In genomic region chr7:140949824-140950530, GRCm38 (mm10) we compare ENCODE assay signal across 13 mouse cellular contexts. TPM values are rescaled to one million over a fixed set of nuclear protein-coding genes. Genes with fewer than 3 reads are reported as not detected.
DNase-seq lines count a peak whose midpoint lies in the region; ATAC-seq and TF ChIP-seq lines count a peak whose summit lies in the region.
"Had no signal": no experiment of that assay in that cellular context is flagged by ENCODE, and none has a peak within 500 bp of the region (broad histone marks: within the 10 kb centered on the region; RNA-seq: fewer than 3 reads in every experiment).

TSS of gene Ifitm5 (minus strand) at chr7:140950291.

- H3K9me3 ChIP-seq in kidney, embryonic 15.5 days (replicated peaks): no peaks in the 10 kb centered on the region
- H3K9me3 ChIP-seq in stomach, postnatal 0 days (ENCODE audit: control insufficient read depth, low read length): no peaks in the 10 kb centered on the region

- peak within 1 kb of the TSS; percentile 47 for H3K4me3 ChIP-seq in gastrocnemius, adult 2 months
- no peak within 1 kb of the TSS for H3K4me3 ChIP-seq in kidney, embryonic 15.5 days (replicated peaks)
- no peak within 1 kb of the TSS for H3K4me3 ChIP-seq in spleen, adult 2 months (ENCODE audit: extremely low read depth, insufficient read depth, insufficient read length)
- H3K4me3 ChIP-seq in stomach, postnatal 0 days (ENCODE audit: low read depth, low read length): no peak within 1 kb of the TSS

- peak within 1 kb of the TSS; percentile 29; the same call in 1 of the 2 replicates for H3K4me2 ChIP-seq in kidney, embryonic 15.5 days
- 0 out of 2 replicates have a peak within 1 kb of the TSS, but pooled peaks have one; percentile 14 for H3K4me2 ChIP-seq in stomach, postnatal 0 days (replicated peaks; ENCODE audit: low read depth)

- no peak within 1 kb of the TSS for H3K9ac ChIP-seq in kidney, embryonic 15.5 days
- H3K9ac ChIP-seq in stomach, postnatal 0 days (ENCODE audit: low read length): peak within 1 kb of the TSS; percentile 23; the same call in 1 of the 2 replicates

- H3K4me1 ChIP-seq in kidney, embryonic 15.5 days: peaks cover 51% of the 10 kb centered on the region
- peaks cover 33% of the 10 kb centered on the region; the same call in 1 of the 2 replicates for H3K4me1 ChIP-seq in spleen, adult 2 months (ENCODE audit: control insufficient read depth, insufficient read depth, insufficient read length)
- peaks cover 4% of the 10 kb centered on the region; the same call in 1 of the 2 replicates for H3K4me1 ChIP-seq in stomach, postnatal 0 days (replicated peaks; ENCODE audit: control insufficient read depth, insufficient read depth)

- peaks cover 60% of the 10 kb centered on the region for H3K36me3 ChIP-seq in kidney, embryonic 15.5 days
- H3K36me3 ChIP-seq in spleen, adult 2 months (ENCODE audit: control insufficient read depth, insufficient read depth, low read length): no peaks in the 10 kb centered on the region
- H3K36me3 ChIP-seq in stomach, postnatal 0 days (ENCODE audit: control insufficient read depth, insufficient read depth, low read length): peaks cover 23% of the 10 kb centered on the region

- H3K27me3 ChIP-seq in kidney, embryonic 15.5 days: no peaks in the 10 kb centered on the region
- no peaks in the 10 kb centered on the region for H3K27me3 ChIP-seq in spleen, adult 2 months (ENCODE audit: control insufficient read depth, insufficient read depth, low read length)
- no peaks in the 10 kb centered on the region for H3K27me3 ChIP-seq in stomach, postnatal 0 days (ENCODE audit: control insufficient read depth, insufficient read depth, low read length)

- no peak for TF ChIP-seq EP300 in stomach, postnatal 0 days (optimal IDR thresholded peaks at IDR 0.05)

- peak within 1 kb of the TSS; percentile 92 for H3K27ac ChIP-seq in gastrocnemius, adult 2 months
- peak within 1 kb of the TSS; percentile 78; the same call in 1 of the 2 replicates for H3K27ac ChIP-seq in kidney, embryonic 15.5 days
- H3K27ac ChIP-seq in spleen, adult 2 months (ENCODE audit: insufficient read depth, low read length): 0 out of 2 replicates have a peak within 1 kb of the TSS, but pooled peaks have one; percentile 4
- peak within 1 kb of the TSS; percentile 67 for H3K27ac ChIP-seq in stomach, postnatal 0 days (replicated peaks)

- 50% methylated on average over 16 of the region's 16 CpGs for WGBS in kidney, embryonic 15.5 days
- WGBS in spleen, adult 2 months: 88% methylated on average over 16 of the region's 16 CpGs
- WGBS in stomach, postnatal 0 days: 77% methylated on average over 16 of the region's 16 CpGs

- no peak for TF ChIP-seq CTCF in gastrocnemius, adult 2 months (IDR thresholded peaks at IDR 0.05)
- no peak for TF ChIP-seq CTCF in spleen, adult 2 months (IDR thresholded peaks at IDR 0.05; ENCODE audit: extremely low read depth, insufficient read depth, insufficient read length, insufficient replicate concordance)
- no peak for TF ChIP-seq CTCF in stomach, postnatal 0 days (IDR thresholded peaks at IDR 0.05; ENCODE audit: low read depth)

- intact Hi-C loops in gastrocnemius, adult 2 months (cut with DNase I): no loop called here

- no peak for ATAC-seq in kidney, embryonic 15.5 days (replicated peaks; ENCODE audit: low FRiP score)
- ATAC-seq in stomach, postnatal 0 days (ENCODE audit: low FRiP score, low TSS enrichment): no peak

- DNase-seq in gastrocnemius, adult 2 months: no peak
- DNase-seq in gastrocnemius, postnatal 4 days (ENCODE audit: low spot score in 2 of 2): no peak
- DNase-seq in kidney, adult 11 months: no peak
- no peak for DNase-seq in spleen, adult 2 months (ENCODE audit: low read depth in 1 of 2, low spot score in 2 of 2)
- DNase-seq in spleen, postnatal 36 days (ENCODE audit: low spot score in 2 of 2): no peak
- no peak for DNase-seq in stomach, postnatal 0 days (ENCODE audit: low spot score)
- DNase-seq in layer of hippocampus, adult 18-20 months (ENCODE audit: low spot score in 2 of 2): no peak
- DNase-seq: cerebellum, postnatal 25 days; kidney, postnatal 36 days; left cerebral cortex, postnatal 4 days; right cerebral cortex, postnatal 25 days; thymus, adult 2 months had no signal

- no peak for TF ChIP-seq POLR2A in spleen, adult 2 months (IDR thresholded peaks at IDR 0.05; ENCODE audit: low read depth, low read length)

RNA-seq across cellular contexts. Expression of gene Ifitm5, which starts in this region (rescaled TPM):
- total RNA-seq in gastrocnemius, adult 2 months (2021): under 1 TPM in 1 of 2 experiments, not detected in 1; 0.33 TPM
- total RNA-seq in gastrocnemius, postnatal 4 days (2021): 1 to 10 TPM; 2.0 to 2.4 TPM
- 4.3 and 21.7 TPM in 2 replicates for polyA plus RNA-seq in kidney, embryonic 15.5 days (2015; fragmentation: Nextera tagmentation; extraction: Ambion mirVana)
- polyA plus RNA-seq in spleen, adult 2 months (2012; rRNA removed): 1.2 and 1.3 TPM in 2 replicates
- polyA plus RNA-seq in stomach, postnatal 0 days (2015; fragmentation: Nextera tagmentation; extraction: Ambion mirVana): 0.58 and 0.82 TPM in 2 replicates
- not detected for total RNA-seq in layer of hippocampus, adult 18-20 months (2021)
- total RNA-seq: left cerebral cortex, postnatal 4 days had no signal

Comparison
In these comparisons a context has a peak if more than half of its experiments do, and no peak if none do; other contexts are left out.
1. H3K27ac ChIP-seq: peak in every context shown above with its lines; median percentile 92 in gastrocnemius, adult 2 months; 78 in kidney, embryonic 15.5 days; 67 in stomach, postnatal 0 days; 4 in spleen, adult 2 months.